Mouse (Mus musculus) left cerebral cortex, adult 2 months (tissue): Measurements from ENCODE around the gene Cyp8b1. TPM values are rescaled to one million over a fixed set of nuclear protein-coding genes. Genes with fewer than 3 reads are reported as not detected.

ENCODE experiments used
- DNase-seq, 2 experiments: peaks; one replicate each; pipeline ENCODE4 v3.0.0; 2021 to 2022; ENCODE audit warnings: low spot score in 2 of 2, mixed read lengths in 1 of 2; ENCODE audit errors: extremely low spot score in 1 of 2
- H3K27ac ChIP-seq: fragments of 200-600 bp; 2 replicates; pipeline ENCODE4 v1.8.1; 2022
- H3K4me3 ChIP-seq: fragments of 200-600 bp; 2 replicates; pipeline ENCODE4 v1.8.1; 2022
- CTCF ChIP-seq: fragments of 200-600 bp; IDR thresholded peaks from 2 replicates; pipeline ENCODE4 v1.8.1; 2022; ENCODE audit warnings: antibody characterized with exemption, mild to moderate bottlenecking, moderate library complexity
- intact Hi-C: fragments of 180-260 bp; cut with DNase I; formaldehyde crosslinking; loops from one replicate; pipeline ENCODE4 v1.15.1; 2025
- total RNA-seq, 2 experiments: library from RNA; stranded (reverse); gene quantifications; 2 replicates each; pipeline ENCODE4 v1.2.3; 2021

Cyp8b1 gene
- total RNA-seq, 2 experiments from 2014 or later, result not detected

DNA sequence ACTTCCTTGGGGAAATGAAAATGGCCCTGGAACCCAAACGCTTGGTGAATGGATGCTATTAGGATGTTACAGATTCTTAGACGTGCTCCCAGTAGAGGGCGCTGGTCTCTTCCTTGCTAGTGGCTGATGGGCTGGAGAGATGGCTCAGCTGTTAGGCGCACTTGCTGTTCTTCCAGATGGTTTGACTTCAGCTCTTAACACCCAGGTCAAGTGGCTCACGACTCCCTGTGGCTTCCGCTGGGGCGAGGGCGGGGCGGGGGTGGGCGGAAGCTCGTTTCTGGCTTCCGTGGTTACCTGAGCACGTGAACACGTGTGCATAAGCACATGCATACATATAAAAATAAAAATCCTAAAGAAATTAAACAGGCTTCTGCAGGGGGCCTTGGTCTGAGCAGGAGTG lies 35.3 kb downstream of the Cyp8b1 start:
- intact Hi-C loops, result loop anchor here (1.0 to 2.0 kb wide), 2 partner anchors 21 to 104 kb away; no protein-coding TSS in a partner anchor
- no peak overlapping the region for H3K4me3 ChIP-seq
- DNase-seq, result peak; percentile 50 to 66
- H3K27ac ChIP-seq, result peak overlapping the region; percentile 51
- TF ChIP-seq CTCF, result peak; percentile 65

DNA sequence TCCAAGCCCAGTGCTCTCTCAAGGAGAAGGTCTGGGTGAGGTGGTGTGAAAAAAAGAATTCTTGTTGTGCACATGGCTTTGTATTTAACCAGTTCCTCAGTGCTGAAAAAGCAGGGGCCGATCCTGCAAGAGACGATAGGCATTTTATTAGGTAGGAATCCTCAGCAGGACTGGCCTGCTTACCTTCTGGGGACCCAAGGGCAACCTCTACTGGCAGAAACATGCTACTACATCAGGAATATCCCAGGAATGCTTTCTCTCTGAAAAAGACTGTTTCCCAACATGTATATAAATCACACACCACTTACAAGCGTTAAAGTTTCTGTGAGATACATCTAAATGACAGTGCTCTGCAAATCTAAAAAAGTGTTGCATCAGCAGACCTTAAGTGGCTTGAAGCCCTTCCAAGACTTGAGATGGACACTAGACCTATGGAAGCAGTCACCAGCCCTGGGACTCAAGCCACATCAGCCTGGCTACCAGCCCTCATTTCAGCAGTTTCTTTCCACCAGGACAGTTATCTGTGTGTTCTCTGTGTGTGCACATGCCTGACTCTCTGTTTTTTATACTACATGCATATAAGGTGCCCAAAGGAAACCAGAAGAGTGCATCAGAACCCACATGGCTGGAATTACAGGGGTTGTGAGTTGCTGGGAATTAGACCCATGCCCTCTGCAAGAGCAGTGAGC lies 38.9 kb downstream of the Cyp8b1 start:
- intact Hi-C loops, result loop anchor here (1.0 kb wide), 1 partner anchor 31 kb away; no protein-coding TSS in a partner anchor
- Histone ChIP-seq H3K27ac (no peak overlapping the region), H3K4me3 (no peak overlapping the region)
- peak; percentile 57 to 67 for DNase-seq
- TF ChIP-seq CTCF, result peak; percentile 92

- TF ChIP-seq CTCF, result no peak
- no peak for DNase-seq
- Histone ChIP-seq H3K27ac (no peak overlapping the region), H3K4me3 (no peak overlapping the region)
- intact Hi-C loops, result no loop called here
These were observed 42.5 kb downstream of the Cyp8b1 start for GRCm38 (mm10) chr9:121873578-121873977.

GRCm38 (mm10) chr9:121872062-121872683 lies 43.9 kb downstream of the Cyp8b1 start:
- DNase-seq, result no peak
- Histone ChIP-seq H3K27ac (no peak overlapping the region), H3K4me3 (no peak overlapping the region)
- no peak for TF ChIP-seq CTCF
- intact Hi-C loops, result no loop called here

DNA sequence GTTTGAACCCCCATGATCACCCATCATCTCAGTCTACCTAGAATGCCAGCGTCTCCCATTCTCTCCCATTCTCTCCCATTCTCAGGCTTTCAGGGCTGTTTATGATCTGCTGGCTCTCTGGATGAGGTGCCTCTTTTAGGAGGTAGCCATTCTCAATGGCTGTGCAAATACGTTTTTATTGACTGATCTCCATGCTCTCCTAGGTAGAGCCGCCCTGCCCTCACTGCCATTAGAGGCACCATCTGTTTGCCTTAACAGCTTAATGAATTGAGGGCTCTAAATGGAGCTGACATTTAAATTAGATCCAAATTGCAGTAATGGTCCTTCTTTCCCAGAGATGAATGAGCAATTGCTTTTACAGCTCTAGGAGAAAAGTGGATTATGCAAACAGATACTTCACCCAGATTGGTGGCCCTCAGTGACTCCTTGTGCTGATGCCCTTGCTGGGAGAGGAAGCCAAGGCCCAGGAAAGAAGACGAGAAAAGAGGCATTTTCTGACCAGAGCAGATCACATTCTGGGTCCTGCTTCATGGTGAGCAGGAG lies 46.1 kb downstream of the Cyp8b1 start:
- no peak overlapping the region for H3K4me3 ChIP-seq
- no peak for DNase-seq
- TF ChIP-seq CTCF, result no peak
- intact Hi-C loops, result no loop called here
- no peak overlapping the region for H3K27ac ChIP-seq

DNA sequence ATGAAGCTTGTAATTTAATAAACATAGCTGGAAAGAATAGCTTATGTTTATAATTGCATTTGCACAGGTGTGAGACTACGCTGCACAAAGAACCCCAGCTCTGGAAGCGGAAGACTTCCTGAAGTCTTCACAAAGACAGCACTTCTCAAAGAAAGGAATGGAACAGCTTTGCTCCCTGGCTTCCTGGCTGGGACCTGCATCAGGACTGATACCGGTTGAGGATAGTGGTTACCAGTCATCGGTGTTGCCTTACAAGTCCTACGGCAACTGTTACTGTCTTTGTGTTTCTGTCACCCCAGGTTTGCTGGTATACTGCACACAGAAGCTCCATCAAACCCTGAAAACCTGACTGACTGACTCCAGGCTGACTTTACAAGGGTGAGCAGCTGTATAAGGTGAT lies 46.7 kb downstream of the Cyp8b1 start:
- Histone ChIP-seq H3K4me3 (no peak overlapping the region), H3K27ac (no peak overlapping the region)
- DNase-seq, result no peak
- no peak for TF ChIP-seq CTCF
- intact Hi-C loops, result no loop called here

DNA sequence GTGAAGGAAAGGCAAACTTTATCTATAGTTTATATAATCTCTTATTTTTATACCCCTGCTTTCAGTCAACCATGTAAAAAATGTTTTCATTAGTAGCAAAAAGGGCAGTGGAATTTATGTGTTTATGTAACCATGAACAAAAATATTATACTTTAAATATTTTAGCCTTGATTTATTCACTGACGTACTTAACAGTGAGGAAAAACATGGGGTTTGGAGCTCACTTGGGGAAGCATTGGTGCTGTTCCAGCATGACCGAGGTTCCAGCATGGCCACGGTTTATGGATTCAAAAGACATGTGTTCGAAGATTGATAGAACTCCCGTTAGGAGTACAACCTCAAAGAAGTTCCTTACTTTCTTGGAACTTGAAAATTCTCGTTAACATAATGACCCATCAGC lies 47.9 kb downstream of the Cyp8b1 start:
- Histone ChIP-seq H3K4me3 (no peak overlapping the region), H3K27ac (no peak overlapping the region)
- intact Hi-C loops, result no loop called here
- no peak for DNase-seq
- no peak for TF ChIP-seq CTCF

GRCm38 (mm10) chr9:121867632-121868031 lies 48.5 kb downstream of the Cyp8b1 start:
- Histone ChIP-seq H3K4me3 (no peak overlapping the region), H3K27ac (no peak overlapping the region)
- intact Hi-C loops, result no loop called here
- no peak for DNase-seq
- TF ChIP-seq CTCF, result no peak

DNA sequence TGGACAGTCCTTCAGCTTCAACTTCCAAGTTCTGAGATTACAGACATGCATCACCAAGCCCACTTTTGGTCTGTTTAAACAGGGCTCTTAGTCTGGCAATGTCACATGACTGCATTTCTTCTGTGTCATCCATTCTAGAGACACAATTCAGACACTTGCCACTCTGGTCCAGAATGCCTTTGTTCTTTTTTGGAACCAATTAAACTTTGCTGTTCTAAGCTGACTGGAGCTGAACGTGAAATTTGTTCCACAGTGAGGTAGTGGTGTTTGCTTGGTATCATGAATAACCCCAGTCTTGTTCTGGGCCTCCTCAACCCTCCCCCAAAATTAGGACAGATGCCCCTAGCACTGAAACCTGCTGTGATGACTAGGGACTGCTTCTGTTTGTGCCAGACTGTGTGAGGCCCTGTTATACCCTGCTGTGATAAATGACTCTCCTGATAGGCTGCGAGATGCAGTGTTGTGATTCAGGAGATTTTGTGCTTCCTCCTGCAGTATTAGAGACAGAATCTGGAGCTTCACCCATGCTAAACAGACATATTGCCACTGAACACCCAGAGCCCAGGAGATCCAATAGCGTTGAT lies 50.6 kb downstream of the Cyp8b1 start:
- Histone ChIP-seq H3K4me3 (no peak overlapping the region), H3K27ac (no peak overlapping the region)
- DNase-seq, result no peak
- intact Hi-C loops, result no loop called here
- no peak for TF ChIP-seq CTCF

DNA sequence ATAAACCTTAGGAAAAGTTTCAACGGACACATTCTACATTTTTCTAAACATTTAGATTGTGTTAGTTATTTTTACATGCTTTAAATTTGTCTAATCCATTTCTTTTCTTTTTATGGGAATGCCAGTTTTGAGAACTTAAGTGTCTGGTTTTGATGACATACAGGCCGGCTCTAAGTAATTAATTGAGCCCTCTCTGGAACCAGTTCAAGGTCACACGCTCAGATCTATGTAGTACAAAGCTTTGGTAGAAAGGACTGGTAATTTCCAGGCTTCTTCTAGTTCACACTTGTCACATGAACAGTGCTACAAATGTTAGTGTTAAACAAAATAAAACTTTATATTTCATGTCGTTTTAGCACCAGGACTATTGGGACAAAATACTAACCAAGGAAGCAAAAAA lies 51.3 kb downstream of the Cyp8b1 start:
- no peak for TF ChIP-seq CTCF
- H3K27ac ChIP-seq, result no peak overlapping the region
- DNase-seq, result no peak
- no peak overlapping the region for H3K4me3 ChIP-seq
- intact Hi-C loops, result no loop called here

Other genes starting within 250 kb of the Cyp8b1 start
- 10 to 100 TPM; 31.0 to 32.8 TPM for gene Sec22c, start 210.8 kb downstream of the Cyp8b1 start, total RNA-seq
- gene Ss18l2, start 206.0 kb downstream of the Cyp8b1 start, total RNA-seq, result 10 to 100 TPM; 84.4 to 89.6 TPM
- gene Nktr, start 197.1 kb downstream of the Cyp8b1 start, total RNA-seq, result 100 to 1,000 TPM; 125 to 130 TPM
- gene Zfp651, start 157.0 kb downstream of the Cyp8b1 start, total RNA-seq, result 100 to 1,000 TPM; 119 to 133 TPM
- 10 to 100 TPM in 1 of 2 experiments, 1 to 10 TPM in 1; 7.3 to 10.5 TPM for gene Klhl40, start 138.7 kb downstream of the Cyp8b1 start, total RNA-seq
- 10 to 100 TPM; 20.0 to 21.3 TPM for gene Hhatl, start 123.8 kb downstream of the Cyp8b1 start, total RNA-seq
- 1 to 10 TPM; 5.7 to 6.2 TPM for gene Ccdc13, start 76.8 kb downstream of the Cyp8b1 start, total RNA-seq
- gene Higd1a, start 57.9 kb downstream of the Cyp8b1 start, total RNA-seq, result 10 to 100 TPM; 90.3 to 93.7 TPM
- gene Ackr2, start 17.9 kb downstream of the Cyp8b1 start, total RNA-seq, result 1 to 10 TPM; 6.9 to 7.9 TPM
- 1 to 10 TPM; 6.4 to 6.6 TPM for gene Fam198a, start 34.7 kb upstream of the Cyp8b1 start, total RNA-seq
- 10 to 100 TPM; 39.4 to 40.0 TPM for gene Pomgnt2, start 80.8 kb upstream of the Cyp8b1 start, total RNA-seq
- gene Snrk, start 201.0 kb upstream of the Cyp8b1 start, total RNA-seq, result 100 to 1,000 TPM; 113 to 129 TPM